Mouse (Mus musculus) kidney, embryonic 16.5 days (tissue): ENCODE measurements at regions not wholly inside any gene's neighbourhood (a gene's known extent, or its start where the extent isn't known, plus 50 kb on each side); places are given as distances from the start of the nearest gene placed in this dataset. TPM values are rescaled to one million over a fixed set of nuclear protein-coding genes. Genes with fewer than 3 reads are reported as not detected.

ENCODE experiments used
- microRNA-seq: library from miRNA; unstranded; fragments of <30 nt; microRNA quantifications from one replicate; pipeline ENCODE4, GENCODE M21; 2016

Small RNA genes in the stretch of these regions (microRNA-seq; reads per million reads assigned to microRNA genes)
- gene Gm22132 = not detected
